Mouse (Mus musculus): Measurements from ENCODE around the gene Cnppd1.
A peak's percentile ranks its signal among the peaks of the same experiment; 100 is the strongest.

DNA sequence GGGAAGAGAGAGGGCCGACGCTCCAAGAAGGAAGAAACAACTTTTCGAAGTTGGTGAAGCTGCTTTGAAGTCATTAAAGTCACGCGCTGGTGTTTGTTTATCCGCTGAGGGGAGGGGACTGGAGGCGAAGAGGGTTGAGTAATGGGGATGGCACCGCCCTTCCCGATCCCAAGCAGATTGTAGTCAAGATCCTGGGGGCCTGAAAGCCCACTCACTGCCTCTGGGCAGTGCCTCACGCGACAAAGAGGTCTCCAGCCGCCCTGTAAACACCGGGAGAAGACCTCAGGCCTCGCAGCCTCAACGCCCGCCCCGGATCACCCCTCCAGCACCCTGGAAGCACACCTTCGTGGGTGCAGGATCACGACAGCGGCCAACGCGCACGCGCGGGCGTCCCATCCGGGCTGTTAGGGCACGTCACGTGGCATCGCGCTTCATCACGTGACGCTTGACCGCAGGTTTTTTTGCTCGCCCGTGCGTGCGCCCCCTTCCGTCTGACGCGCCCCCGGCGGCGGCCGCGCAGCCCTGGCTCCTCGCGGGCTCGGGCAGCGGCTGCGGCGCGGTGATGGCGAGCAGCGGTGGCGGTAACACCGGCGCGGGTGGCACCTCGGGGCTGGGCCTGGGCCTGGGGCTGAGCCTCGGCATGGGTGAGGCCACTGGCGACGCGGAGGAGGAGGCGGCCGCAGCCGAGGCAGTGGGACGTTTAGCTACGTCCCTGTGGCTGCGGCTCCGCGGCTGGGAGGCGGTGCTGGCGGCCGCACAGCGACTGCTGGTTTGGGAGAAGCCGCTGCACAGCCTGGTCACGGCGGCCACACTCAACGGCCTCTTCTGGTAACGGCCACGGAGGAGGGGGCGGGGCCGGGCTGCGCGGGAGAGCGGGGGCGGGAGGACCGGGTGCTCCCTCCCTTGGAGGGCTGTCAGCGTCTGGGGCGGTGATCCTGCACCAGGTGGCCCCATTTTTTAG, at the start of gene Cnppd1, which contains the start of gene Retreg2:
- TF ChIP-seq POLR2A (IDR thresholded peaks at IDR 0.05; ENCODE audit: insufficient read depth, low read depth, low read length) (peak; percentile 94), CTCF (IDR thresholded peaks at IDR 0.05) (peak; percentile 86), EP300 (IDR thresholded peaks at IDR 0.05; ENCODE audit: insufficient read depth, low read depth, low read length) (peak; percentile 73; the same call in 1 of the 2 replicates)
